Mouse (Mus musculus) liver, postnatal 0 days (tissue): Measurements from ENCODE around the gene Ehd3.

ENCODE experiments used
- CTCF ChIP-seq: sonication (generic); IDR thresholded peaks from 2 replicates; pipeline ENCODE4 v1.5.1; 2016; ENCODE audit warnings: antibody characterized with exemption, low read depth
- EP300 ChIP-seq: IDR thresholded peaks from 2 replicates; pipeline ENCODE4 v1.6.1; 2016; ENCODE audit warnings: antibody characterized with exemption, low read depth, mild to moderate bottlenecking

DNA sequence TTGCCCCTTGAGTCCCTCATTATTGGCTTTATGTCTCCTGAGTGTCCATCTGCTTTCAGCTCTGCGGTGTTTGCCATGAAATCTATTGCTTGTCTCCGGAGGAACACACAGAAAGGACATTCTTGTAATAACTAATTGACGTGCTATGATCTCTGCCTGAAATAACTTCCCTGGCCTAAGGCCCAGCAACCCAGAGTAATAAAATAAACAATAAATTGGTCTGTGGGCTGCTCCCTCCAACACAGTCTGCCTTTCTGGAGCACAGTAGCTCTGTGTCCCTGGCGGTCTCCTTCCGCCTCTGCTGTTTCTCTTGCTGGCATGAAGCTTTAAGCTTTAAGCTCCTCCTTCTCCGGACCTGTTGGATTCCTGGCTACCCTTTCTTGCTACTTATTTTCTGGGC is 4.5 kb downstream of the Ehd3 start:
- TF ChIP-seq EP300, result no peak
- TF ChIP-seq CTCF, result no peak
